Mouse (Mus musculus) adrenal gland, adult 8-10 months (tissue): ENCODE measurements around the gene BC004004. TPM values are rescaled to one million over a fixed set of nuclear protein-coding genes. Genes with fewer than 3 reads are reported as not detected.
"Not testable (repeated sequence)": the region's sequence is repeated elsewhere in the genome, so short reads cannot be mapped to it uniquely, and the experiment has no call there.

Experiments
- DNase-seq: peaks from one replicate; pipeline ENCODE4 v3.0.0; 2022
- total RNA-seq, 4 experiments: library from RNA; stranded (reverse); gene quantifications; 2 replicates each; pipeline ENCODE4 v1.2.4; 2022

Gene BC004004
- 100 to 1,000 TPM in 3 of 4 experiments, 10 to 100 TPM in 1; 96.9 to 138 (median 122) TPM for total RNA-seq

- DNase-seq, result peak; percentile 95
Measured at GRCm38 (mm10) chr17:29268682-29269348, at the start of gene BC004004. Gene BC004004 (plus strand): TSS chr17:29268788.

GRCm38 (mm10) chr17:29220631-29221030 lies 48.0 kb upstream of the BC004004 start:
- no peak for DNase-seq

GRCm38 (mm10) chr17:29231109-29231508 lies 37.5 kb upstream of the BC004004 start:
- DNase-seq, result no peak

DNA sequence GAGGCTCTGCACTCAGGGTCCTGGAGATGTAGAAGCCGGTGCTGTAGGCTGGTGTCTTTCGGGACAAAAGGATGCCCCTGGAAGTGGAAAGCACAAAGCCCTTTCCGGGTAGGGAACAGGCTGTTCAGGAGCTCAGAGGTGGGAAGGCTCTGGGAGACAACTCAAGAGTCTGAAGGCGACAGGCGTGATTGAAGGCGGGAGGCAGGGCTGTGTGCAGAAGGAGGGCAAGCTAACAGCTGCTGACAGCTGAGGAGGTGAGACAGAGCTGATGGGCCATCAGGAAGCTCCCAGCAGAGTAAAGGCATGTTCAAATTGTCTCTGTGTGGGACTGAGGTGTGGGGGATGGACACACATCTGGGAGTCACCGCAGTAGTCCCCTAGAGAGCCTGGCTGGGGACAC lies 32.5 kb upstream of the BC004004 start:
- no peak for DNase-seq

DNA sequence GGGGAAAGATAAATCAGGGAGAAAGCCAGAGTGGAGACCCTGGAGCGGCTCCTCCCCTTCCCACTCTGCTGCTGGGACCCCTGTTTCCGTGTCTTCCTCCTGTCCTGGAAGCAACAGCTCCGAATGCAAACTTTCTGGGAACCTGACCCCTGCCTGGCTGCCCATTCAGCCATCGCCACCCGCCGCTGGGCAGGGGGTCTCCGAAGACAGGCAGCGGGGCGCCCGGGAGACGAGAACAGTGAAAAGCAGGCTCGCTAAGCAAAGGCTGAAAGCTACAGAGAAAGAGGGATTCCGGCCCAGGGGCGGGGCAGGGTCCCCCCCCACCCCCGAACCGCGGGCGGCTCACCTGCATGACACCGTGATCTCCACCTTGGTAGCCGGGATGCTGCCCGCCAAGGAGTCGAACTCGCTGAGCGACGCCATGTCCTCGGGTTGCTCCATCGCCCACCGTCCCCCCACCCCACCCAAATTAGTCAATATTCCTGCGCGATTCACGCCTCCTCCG lies 31.3 kb upstream of the BC004004 start:
- DNase-seq, result no peak

DNA sequence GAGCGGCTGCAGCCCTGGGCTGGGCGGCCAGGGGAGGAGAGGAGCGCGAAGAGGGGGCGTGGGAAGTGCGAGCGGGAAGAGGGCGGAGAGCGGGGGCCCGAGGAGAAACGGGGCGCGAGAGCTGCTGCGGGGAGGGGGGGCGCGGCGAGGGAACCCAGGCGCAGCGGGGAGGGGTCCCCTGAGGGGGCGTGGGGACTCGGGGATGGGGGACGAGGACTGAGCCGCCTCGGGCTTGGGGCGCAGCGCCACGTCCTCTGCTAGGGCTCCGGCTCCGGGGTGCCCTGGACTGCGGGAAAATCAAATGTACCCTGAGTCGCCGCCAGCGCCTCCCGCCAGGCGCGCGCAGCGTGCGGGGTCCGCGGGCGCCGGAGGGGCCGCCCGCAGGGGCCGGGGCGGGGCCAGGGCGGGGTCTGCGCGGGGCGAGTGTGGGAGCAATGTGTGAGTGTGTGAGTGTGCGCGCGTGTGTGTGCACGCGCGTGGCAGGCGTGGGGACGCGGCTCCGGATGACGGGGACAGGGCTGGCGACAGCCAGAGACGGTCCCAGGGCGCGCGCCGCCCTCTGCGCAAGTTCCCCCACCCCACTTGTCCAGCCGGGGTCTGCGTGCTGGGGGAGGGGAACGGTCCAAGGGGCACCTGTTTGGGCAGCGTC lies 30.7 kb upstream of the BC004004 start, which contains the start of gene Cpne5:
Gene Cpne5, minus strand, starts transcription at position 396 of the 649 bp plus-strand sequence.
- no peak for DNase-seq

GRCm38 (mm10) chr17:29238421-29238945 lies 30.1 kb upstream of the BC004004 start:
- DNase-seq, result no peak

- no peak for DNase-seq
Measured at GRCm38 (mm10) chr17:29244912-29245311, 23.7 kb upstream of the BC004004 start.

DNA sequence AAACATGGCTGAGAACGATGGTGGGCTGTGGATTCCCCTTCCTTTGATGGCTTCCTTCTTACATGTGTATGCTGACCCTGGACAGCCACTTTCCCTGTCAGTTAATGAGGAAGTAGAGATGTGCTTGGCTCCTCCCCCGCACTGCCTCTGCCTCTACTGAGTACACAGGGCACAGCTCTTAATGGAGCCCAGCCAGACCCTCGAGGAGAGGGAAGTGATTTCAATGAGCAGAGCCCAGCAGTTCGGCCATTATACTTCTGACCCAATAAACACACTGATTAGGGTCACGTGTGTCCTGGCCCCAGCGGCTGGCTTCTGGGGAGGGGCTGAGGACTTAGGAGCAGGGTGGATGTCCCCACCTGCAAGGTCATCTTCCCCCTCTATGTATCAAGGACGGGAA lies 22.9 kb upstream of the BC004004 start:
- DNase-seq, result no peak

DNA sequence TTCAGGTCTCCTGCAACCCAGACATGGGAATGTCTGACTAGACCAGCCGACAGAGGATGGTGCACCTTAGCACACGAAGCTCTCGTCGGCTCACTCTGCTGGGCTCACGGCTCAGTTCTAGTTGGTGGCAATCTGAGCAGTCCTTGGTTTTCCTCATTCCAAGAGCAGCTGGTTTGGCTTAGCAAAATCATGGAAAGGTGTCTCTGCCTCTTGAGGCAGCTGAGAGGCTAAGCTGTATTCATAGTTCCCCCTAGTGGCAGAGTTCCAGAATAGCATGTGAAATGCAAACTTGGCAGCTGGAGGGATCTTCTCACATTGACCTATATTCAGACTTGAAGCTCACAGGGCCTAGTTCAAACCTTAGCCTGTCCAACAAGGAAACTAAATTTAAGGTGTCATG lies 22.0 kb upstream of the BC004004 start:
- no peak for DNase-seq

GRCm38 (mm10) chr17:29247881-29248280 lies 20.7 kb upstream of the BC004004 start:
- DNase-seq, result no peak

GRCm38 (mm10) chr17:29249512-29249911 lies 19.1 kb upstream of the BC004004 start:
- peak; percentile 64 for DNase-seq

DNA sequence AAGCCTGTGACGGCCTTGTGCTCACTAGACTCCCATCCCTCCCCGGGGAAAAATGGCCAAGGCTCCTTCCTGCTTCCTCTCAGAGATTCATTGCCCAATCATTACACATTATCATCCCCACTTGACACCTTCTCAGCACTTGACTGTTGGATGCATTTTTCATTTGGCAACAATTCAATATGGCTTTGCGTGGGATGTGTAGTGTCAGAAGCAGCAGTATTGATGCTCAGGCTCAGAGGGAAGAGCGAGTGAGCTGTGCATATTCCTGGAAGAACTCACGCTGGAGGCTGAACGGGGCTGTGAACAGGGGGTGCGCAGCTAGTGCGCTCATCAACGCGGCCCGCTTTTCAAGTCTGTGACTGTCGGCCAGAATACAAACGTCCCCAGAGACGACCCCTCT lies 17.6 kb upstream of the BC004004 start:
- DNase-seq, result not testable (repeated sequence)

- peak; percentile 88 for DNase-seq
Measured at GRCm38 (mm10) chr17:29251608-29252390, 16.8 kb upstream of the BC004004 start.

DNA sequence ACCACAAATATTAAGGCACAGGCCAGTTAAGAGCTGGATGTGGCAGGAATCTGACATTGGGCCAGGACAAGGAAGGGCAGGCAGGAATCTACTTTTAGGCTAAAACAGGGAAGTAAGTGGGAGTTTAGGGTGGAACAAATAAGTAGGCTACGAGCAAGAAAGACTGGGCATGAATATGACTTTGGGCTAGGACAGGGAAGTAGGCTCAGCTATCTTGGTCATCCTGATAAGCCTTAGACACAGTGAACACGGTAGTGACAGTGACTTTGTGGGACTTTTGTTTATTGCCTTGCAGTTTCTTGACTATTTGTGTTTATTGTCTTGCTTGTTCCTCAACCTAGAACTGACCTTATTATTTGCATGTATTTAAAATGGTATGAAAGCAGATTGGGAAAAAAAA lies 15.4 kb upstream of the BC004004 start:
- DNase-seq, result no peak

- no peak for DNase-seq
Measured at GRCm38 (mm10) chr17:29253684-29254083, 14.9 kb upstream of the BC004004 start.

DNA sequence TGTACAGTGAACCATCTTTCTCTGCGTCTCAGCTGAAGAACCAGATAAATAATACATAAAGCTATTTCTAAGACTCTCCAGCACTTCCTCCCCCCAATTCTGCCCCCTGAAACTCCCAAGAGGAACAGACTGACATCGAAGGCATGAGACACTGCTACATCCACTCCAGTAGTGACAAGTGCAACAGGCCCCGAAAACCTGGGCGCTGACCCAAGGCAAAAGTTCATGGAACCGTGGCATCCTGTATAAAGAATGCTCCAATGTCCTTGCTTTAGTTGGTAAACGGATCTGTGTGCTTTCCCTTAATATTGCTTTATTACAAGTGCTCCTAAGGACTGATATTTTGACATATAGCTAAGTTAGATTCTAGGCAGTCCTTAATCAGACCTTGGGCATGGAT lies 13.8 kb upstream of the BC004004 start:
- DNase-seq, result not testable (repeated sequence)

GRCm38 (mm10) chr17:29256507-29256906 lies 12.1 kb upstream of the BC004004 start:
- DNase-seq, result no peak

- DNase-seq, result no peak
Measured at GRCm38 (mm10) chr17:29257001-29257511, 11.5 kb upstream of the BC004004 start.

- DNase-seq, result no peak
Measured at GRCm38 (mm10) chr17:29258025-29258558, 10.5 kb upstream of the BC004004 start.

GRCm38 (mm10) chr17:29258921-29259320 lies 9.7 kb upstream of the BC004004 start:
- no peak for DNase-seq

- DNase-seq, result no peak
Measured at GRCm38 (mm10) chr17:29259489-29259888, 9.1 kb upstream of the BC004004 start.
